Mouse (Mus musculus): ENCODE measurements around the gene Gja4. TPM values are rescaled to one million over a fixed set of nuclear protein-coding genes. Genes with fewer than 3 reads are reported as not detected.
A peak's percentile ranks its signal among the peaks of the same experiment; 100 is the strongest.

Gene Gja4
- polyA plus RNA-seq, 1 experiment from 2014 or later, result 19.4 TPM

GRCm38 (mm10) chr4:127319613-127320012, 5.8 kb upstream of the Gja4 start:
- WGBS, result 2% methylated on average over 3 of the region's 3 CpGs
- Histone ChIP-seq H3K4me1 (no peaks in the 10 kb centered on the region), H3K4me2 (replicated peaks) (no peak overlapping the region), H3K9ac (no peak overlapping the region), H3K9me3 (no peaks in the 10 kb centered on the region), H3K27ac (no peak overlapping the region), H3K4me3 (no peak overlapping the region), H3K36me3 (no peaks in the 10 kb centered on the region), H3K27me3 (replicated peaks) (peaks cover 6% of the 10 kb centered on the region; the same call in 1 of the 2 replicates)
- ATAC-seq (ENCODE audit: low FRiP score, low read depth), result no peak

GRCm38 (mm10) chr4:127317143-127317542, 3.3 kb upstream of the Gja4 start:
- peaks cover 19% of the 10 kb centered on the region for H3K27me3 ChIP-seq (replicated peaks)
- no peaks in the 10 kb centered on the region for H3K36me3 ChIP-seq
- H3K27ac ChIP-seq, result no peak overlapping the region
- peaks cover 13% of the 10 kb centered on the region; the same call in 1 of the 2 replicates for H3K4me1 ChIP-seq
- H3K4me2 ChIP-seq (replicated peaks), result no peak overlapping the region
- no peak overlapping the region for H3K9ac ChIP-seq
- no peak overlapping the region for H3K4me3 ChIP-seq
- 61% methylated on average over 4 of the region's 4 CpGs for WGBS
- no peak for ATAC-seq (ENCODE audit: low FRiP score, low read depth)
- no peaks in the 10 kb centered on the region for H3K9me3 ChIP-seq

GRCm38 (mm10) chr4:127315753-127316152, 1.9 kb upstream of the Gja4 start:
- Histone ChIP-seq H3K9ac (no peak overlapping the region), H3K27me3 (replicated peaks) (peaks cover 25% of the 10 kb centered on the region), H3K27ac (no peak overlapping the region), H3K36me3 (no peaks in the 10 kb centered on the region), H3K9me3 (no peaks in the 10 kb centered on the region), H3K4me1 (peaks cover 13% of the 10 kb centered on the region; the same call in 1 of the 2 replicates), H3K4me2 (replicated peaks) (no peak overlapping the region), H3K4me3 (no peak overlapping the region)
- no peak for ATAC-seq (ENCODE audit: low FRiP score, low read depth)
- WGBS, result 82% methylated on average over 8 of the region's 8 CpGs

GRCm38 (mm10) chr4:127314585-127314984, 746 bp upstream of the Gja4 start:
- Histone ChIP-seq H3K27ac (no peak overlapping the region), H3K9ac (no peak overlapping the region), H3K4me2 (replicated peaks) (peak overlapping the region; percentile 93), H3K4me1 (peaks cover 13% of the 10 kb centered on the region; the same call in 1 of the 2 replicates), H3K9me3 (no peaks in the 10 kb centered on the region), H3K36me3 (no peaks in the 10 kb centered on the region), H3K4me3 (no peak overlapping the region; the same call in 1 of the 2 replicates), H3K27me3 (replicated peaks) (peaks cover 25% of the 10 kb centered on the region)
- ATAC-seq (ENCODE audit: low FRiP score, low read depth), result no peak
- 48% methylated on average over 9 of the region's 9 CpGs for WGBS

- Histone ChIP-seq H3K4me1 (peaks cover 13% of the 10 kb centered on the region; the same call in 1 of the 2 replicates), H3K9ac (no peak overlapping the region), H3K36me3 (no peaks in the 10 kb centered on the region), H3K9me3 (no peaks in the 10 kb centered on the region), H3K4me2 (replicated peaks) (peak overlapping the region; percentile 93; the same call in 1 of the 2 replicates), H3K4me3 (no peak overlapping the region), H3K27ac (no peak overlapping the region), H3K27me3 (replicated peaks) (peaks cover 25% of the 10 kb centered on the region)
- 64% methylated on average over 24 of the region's 24 CpGs for WGBS
- ATAC-seq (ENCODE audit: low FRiP score, low read depth), result no peak
These were observed 1.5 kb downstream of the Gja4 start for GRCm38 (mm10) chr4:127312349-127312748.

- WGBS, result 65% methylated on average over 9 of the region's 9 CpGs
- Histone ChIP-seq H3K9ac (no peak overlapping the region), H3K27me3 (replicated peaks) (peaks cover 25% of the 10 kb centered on the region), H3K9me3 (no peaks in the 10 kb centered on the region), H3K27ac (no peak overlapping the region), H3K36me3 (no peaks in the 10 kb centered on the region), H3K4me3 (no peak overlapping the region), H3K4me2 (replicated peaks) (no peak overlapping the region), H3K4me1 (peaks cover 13% of the 10 kb centered on the region; the same call in 1 of the 2 replicates)
- no peak for ATAC-seq (ENCODE audit: low FRiP score, low read depth)
These were observed 2.3 kb downstream of the Gja4 start for GRCm38 (mm10) chr4:127311561-127311960.

- no peak overlapping the region for H3K27ac ChIP-seq
- H3K27me3 ChIP-seq (replicated peaks), result peaks cover 4% of the 10 kb centered on the region; the same call in 1 of the 2 replicates
- no peaks in the 10 kb centered on the region for H3K36me3 ChIP-seq
- H3K4me1 ChIP-seq, result no peaks in the 10 kb centered on the region
- ATAC-seq (ENCODE audit: low FRiP score, low read depth), result no peak
- H3K9me3 ChIP-seq, result no peaks in the 10 kb centered on the region
- no peak overlapping the region for H3K4me2 ChIP-seq (replicated peaks)
- no peak overlapping the region for H3K9ac ChIP-seq
- no peak overlapping the region for H3K4me3 ChIP-seq
- WGBS, result 60% methylated on average over 2 of the region's 2 CpGs
These were observed 6.9 kb downstream of the Gja4 start for GRCm38 (mm10) chr4:127306915-127307314.

- H3K27me3 ChIP-seq (replicated peaks), result no peaks in the 10 kb centered on the region
- no peak overlapping the region for H3K4me2 ChIP-seq (replicated peaks)
- H3K9ac ChIP-seq, result no peak overlapping the region
- 87% methylated on average over 3 of the region's 3 CpGs for WGBS
- H3K4me3 ChIP-seq, result no peak overlapping the region
- no peaks in the 10 kb centered on the region for H3K4me1 ChIP-seq
- H3K27ac ChIP-seq, result no peak overlapping the region
- no peaks in the 10 kb centered on the region for H3K9me3 ChIP-seq
- ATAC-seq (ENCODE audit: low FRiP score, low read depth), result no peak
- no peaks in the 10 kb centered on the region for H3K36me3 ChIP-seq
These were observed 10.0 kb downstream of the Gja4 start for GRCm38 (mm10) chr4:127303796-127304195.

- Histone ChIP-seq H3K4me3 (no peak overlapping the region), H3K4me1 (no peaks in the 10 kb centered on the region), H3K27ac (no peak overlapping the region), H3K9me3 (no peaks in the 10 kb centered on the region), H3K36me3 (no peaks in the 10 kb centered on the region), H3K9ac (no peak overlapping the region), H3K27me3 (replicated peaks) (no peaks in the 10 kb centered on the region; the same call in 1 of the 2 replicates), H3K4me2 (replicated peaks) (no peak overlapping the region)
- 84% methylated on average over 5 of the region's 5 CpGs for WGBS
- no peak for ATAC-seq (ENCODE audit: low FRiP score, low read depth)
These were observed 13.3 kb downstream of the Gja4 start for GRCm38 (mm10) chr4:127300503-127300902.

GRCm38 (mm10) chr4:127292631-127293030, 21.2 kb downstream of the Gja4 start:
- Histone ChIP-seq H3K27me3 (replicated peaks) (no peaks in the 10 kb centered on the region; the same call in 1 of the 2 replicates), H3K4me1 (no peaks in the 10 kb centered on the region), H3K4me2 (replicated peaks) (no peak overlapping the region), H3K4me3 (no peak overlapping the region), H3K9ac (no peak overlapping the region), H3K36me3 (no peaks in the 10 kb centered on the region), H3K27ac (no peak overlapping the region), H3K9me3 (no peaks in the 10 kb centered on the region)
- 78% methylated on average over 5 of the region's 5 CpGs for WGBS
- no peak for ATAC-seq (ENCODE audit: low FRiP score, low read depth)

- no peak for ATAC-seq (ENCODE audit: low FRiP score, low read depth)
- Histone ChIP-seq H3K9me3 (no peaks in the 10 kb centered on the region), H3K9ac (no peak overlapping the region), H3K4me2 (replicated peaks) (no peak overlapping the region), H3K27ac (no peak overlapping the region), H3K27me3 (replicated peaks) (no peaks in the 10 kb centered on the region), H3K4me3 (no peak overlapping the region), H3K4me1 (no peaks in the 10 kb centered on the region), H3K36me3 (no peaks in the 10 kb centered on the region)
- 78% methylated on average over 6 of the region's 6 CpGs for WGBS
These were observed 24.7 kb downstream of the Gja4 start for GRCm38 (mm10) chr4:127289039-127289548.

- H3K27ac ChIP-seq, result no peak overlapping the region
- no peak for ATAC-seq (ENCODE audit: low FRiP score, low read depth)
- WGBS, result 76% methylated on average over 4 of the region's 4 CpGs
- no peak overlapping the region for H3K4me3 ChIP-seq
- H3K9ac ChIP-seq, result no peak overlapping the region
- H3K9me3 ChIP-seq, result no peaks in the 10 kb centered on the region
- no peaks in the 10 kb centered on the region for H3K4me1 ChIP-seq
- H3K36me3 ChIP-seq, result no peaks in the 10 kb centered on the region
- H3K27me3 ChIP-seq (replicated peaks), result no peaks in the 10 kb centered on the region
- H3K4me2 ChIP-seq (replicated peaks), result no peak overlapping the region
These were observed 26.9 kb downstream of the Gja4 start for GRCm38 (mm10) chr4:127286907-127287306.

- H3K36me3 ChIP-seq, result no peaks in the 10 kb centered on the region
- no peak overlapping the region for H3K4me3 ChIP-seq
- peaks cover 5% of the 10 kb centered on the region; the same call in 1 of the 2 replicates for H3K4me1 ChIP-seq
- no peak overlapping the region for H3K9ac ChIP-seq
- H3K4me2 ChIP-seq (replicated peaks), result no peak overlapping the region
- no peaks in the 10 kb centered on the region for H3K27me3 ChIP-seq (replicated peaks)
- no peak for ATAC-seq (ENCODE audit: low FRiP score, low read depth)
- no peak overlapping the region for H3K27ac ChIP-seq
- WGBS, result 76% methylated on average over 9 of the region's 9 CpGs
- no peaks in the 10 kb centered on the region for H3K9me3 ChIP-seq
These were observed 34.6 kb downstream of the Gja4 start for GRCm38 (mm10) chr4:127279241-127279640.
